16 mouse cellular contexts compared by ENCODE assay signal in the genomic region with DNA sequence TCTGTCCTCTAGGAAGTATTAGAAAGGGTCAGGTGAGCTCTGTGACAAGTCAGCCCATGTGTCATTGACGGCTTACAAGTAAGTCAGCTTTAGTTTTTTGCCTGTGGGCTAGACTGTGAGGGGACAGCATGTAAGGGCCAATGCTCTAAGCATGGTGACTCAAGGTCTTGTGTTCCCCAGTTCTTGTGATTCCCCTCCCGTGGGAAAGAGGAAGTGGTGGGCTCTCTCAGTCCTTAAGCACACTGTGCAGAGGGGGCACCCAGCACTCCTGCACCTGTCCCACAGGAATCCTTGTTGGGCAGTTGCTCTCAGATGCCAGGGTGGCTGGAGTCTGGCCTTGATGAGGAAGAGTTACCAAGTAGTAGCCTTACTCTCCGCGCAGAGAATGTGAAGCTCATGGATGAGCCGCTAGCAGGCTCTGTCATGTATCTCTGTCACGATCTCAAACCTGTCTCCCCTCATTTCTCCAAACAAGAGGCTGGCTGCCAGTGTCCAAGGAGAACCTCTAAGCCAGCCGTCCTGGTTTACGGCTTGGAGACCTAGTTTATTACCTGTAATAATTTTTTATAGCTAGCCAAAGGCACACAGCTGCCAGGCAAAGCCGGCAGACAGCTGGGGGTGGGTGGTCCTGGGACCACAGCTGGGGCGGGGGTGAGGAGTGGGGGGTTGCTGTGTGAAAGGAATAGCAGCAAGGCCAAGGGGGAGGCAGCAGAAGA. TPM values are rescaled to one million over a fixed set of nuclear protein-coding genes. Genes with fewer than 3 reads are reported as not detected.
DNase-seq lines count a peak whose midpoint lies in the region; ATAC-seq and TF ChIP-seq lines count a peak whose summit lies in the region.
"Had no signal": no experiment of that assay in that cellular context is flagged by ENCODE, and none has a peak within 500 bp of the region (broad histone marks: within the 10 kb centered on the region; RNA-seq: fewer than 3 reads in every experiment).

Stra6l (plus strand) TSS at position 556 of the 716 bp plus-strand sequence.

- ATAC-seq in midbrain, embryonic 11.5 days (ENCODE audit: low FRiP score), result no peak
- ATAC-seq in midbrain, postnatal 0 days (ENCODE audit: low FRiP score), result no peak
- ATAC-seq in intestine, postnatal 0 days, result peak; percentile 51
- no peak for ATAC-seq in liver, embryonic 16.5 days (ENCODE audit: low read depth)
- ATAC-seq in activated CD4-positive, CD25-positive, alpha-beta regulatory T cell, adult 4 months, result no peak
- ATAC-seq in forebrain, embryonic 13.5 days, result no peak

- no peak within 1 kb of the TSS for H3K4me3 ChIP-seq in midbrain, embryonic 11.5 days (ENCODE audit: low read depth, low read length)
- no peak within 1 kb of the TSS for H3K4me3 ChIP-seq in midbrain, postnatal 0 days (ENCODE audit: low read depth, low read length)
- H3K4me3 ChIP-seq in intestine, postnatal 0 days (ENCODE audit: low read depth, low read length), result peak within 1 kb of the TSS; percentile 47
- H3K4me3 ChIP-seq in liver, embryonic 16.5 days (ENCODE audit: low read depth, low read length), result peak within 1 kb of the TSS; percentile 46
- H3K4me3 ChIP-seq in forebrain, embryonic 13.5 days, result no peak within 1 kb of the TSS
- H3K4me3 ChIP-seq: heart, embryonic 13.5 days; hindbrain, embryonic 12.5 days; myocyte had no signal

- no peak within 1 kb of the TSS for H3K27ac ChIP-seq in midbrain, embryonic 11.5 days (ENCODE audit: low read depth, low read length)
- H3K27ac ChIP-seq in midbrain, postnatal 0 days (ENCODE audit: low read depth, low read length), result no peak within 1 kb of the TSS
- H3K27ac ChIP-seq in intestine, postnatal 0 days (ENCODE audit: low read depth, low read length), result peak within 1 kb of the TSS; percentile 90
- H3K27ac ChIP-seq in liver, embryonic 16.5 days (ENCODE audit: low read length), result peak within 1 kb of the TSS; percentile 74
- no peak within 1 kb of the TSS for H3K27ac ChIP-seq in forebrain, embryonic 13.5 days
- H3K27ac ChIP-seq: heart, embryonic 13.5 days; hindbrain, embryonic 12.5 days had no signal

- H3K9ac ChIP-seq in midbrain, embryonic 11.5 days (ENCODE audit: low read length), result no peak within 1 kb of the TSS
- no peak within 1 kb of the TSS for H3K9ac ChIP-seq in midbrain, postnatal 0 days (replicated peaks; ENCODE audit: low read length, poor library complexity, severe bottlenecking)
- H3K9ac ChIP-seq in intestine, postnatal 0 days (ENCODE audit: low read depth, low read length), result peak within 1 kb of the TSS; percentile 23
- peak within 1 kb of the TSS; percentile 1; the same call in 1 of the 2 replicates for H3K9ac ChIP-seq in liver, embryonic 16.5 days (ENCODE audit: low read depth, low read length)
- no peak within 1 kb of the TSS for H3K9ac ChIP-seq in forebrain, embryonic 13.5 days
- H3K9ac ChIP-seq: heart, embryonic 13.5 days; hindbrain, embryonic 12.5 days had no signal

- peaks cover 5% of the 10 kb centered on the region; the same call in 1 of the 2 replicates for H3K4me1 ChIP-seq in midbrain, embryonic 11.5 days (ENCODE audit: control insufficient read depth, insufficient read depth, low read length)
- no peaks in the 10 kb centered on the region for H3K4me1 ChIP-seq in midbrain, postnatal 0 days (ENCODE audit: insufficient read depth, low read length)
- no peaks in the 10 kb centered on the region; the same call in none of the 2 replicates for H3K4me1 ChIP-seq in intestine, postnatal 0 days (replicated peaks; ENCODE audit: control insufficient read depth, insufficient read depth, low read length)
- no peaks in the 10 kb centered on the region; the same call in none of the 2 replicates for H3K4me1 ChIP-seq in liver, embryonic 16.5 days (ENCODE audit: control insufficient read depth, low read depth, low read length)
- H3K4me1 ChIP-seq in forebrain, embryonic 13.5 days, result peaks cover 15% of the 10 kb centered on the region; the same call in 1 of the 2 replicates

- WGBS in midbrain, embryonic 11.5 days, result 78% methylated on average over 10 of the region's 10 CpGs
- WGBS in midbrain, postnatal 0 days, result 81% methylated on average over 10 of the region's 10 CpGs
- 18% methylated on average over 10 of the region's 10 CpGs for WGBS in intestine, postnatal 0 days
- 20% methylated on average over 10 of the region's 10 CpGs for WGBS in liver, embryonic 16.5 days (ENCODE audit: insufficient replicate concordance)
- WGBS in forebrain, embryonic 13.5 days, result 82% methylated on average over 10 of the region's 10 CpGs

- no peaks in the 10 kb centered on the region for H3K36me3 ChIP-seq in midbrain, embryonic 11.5 days (ENCODE audit: control insufficient read depth, insufficient read depth, low read length)
- no peaks in the 10 kb centered on the region for H3K36me3 ChIP-seq in midbrain, postnatal 0 days (ENCODE audit: insufficient read depth, low read length)
- H3K36me3 ChIP-seq in intestine, postnatal 0 days (ENCODE audit: control insufficient read depth, insufficient read depth), result no peaks in the 10 kb centered on the region
- H3K36me3 ChIP-seq in liver, embryonic 16.5 days (ENCODE audit: control insufficient read depth, insufficient read depth), result no peaks in the 10 kb centered on the region
- no peaks in the 10 kb centered on the region for H3K36me3 ChIP-seq in forebrain, embryonic 13.5 days (ENCODE audit: poor library complexity, severe bottlenecking)
- H3K36me3 ChIP-seq: heart, embryonic 13.5 days; hindbrain, embryonic 12.5 days had no signal

- H3K4me2 ChIP-seq in midbrain, embryonic 11.5 days, result no peak within 1 kb of the TSS
- H3K4me2 ChIP-seq in midbrain, postnatal 0 days (ENCODE audit: low read depth, low read length, poor library complexity, severe bottlenecking), result no peak within 1 kb of the TSS
- H3K4me2 ChIP-seq in intestine, postnatal 0 days (replicated peaks; ENCODE audit: low read depth), result peak within 1 kb of the TSS; percentile 60
- peak within 1 kb of the TSS; percentile 24 for H3K4me2 ChIP-seq in liver, embryonic 16.5 days (ENCODE audit: low read depth, low read length)
- no peak within 1 kb of the TSS for H3K4me2 ChIP-seq in forebrain, embryonic 13.5 days
- H3K4me2 ChIP-seq: heart, embryonic 13.5 days; hindbrain, embryonic 12.5 days had no signal

- H3K9me3 ChIP-seq in midbrain, embryonic 11.5 days (ENCODE audit: control insufficient read depth, low read length), result no peaks in the 10 kb centered on the region
- H3K9me3 ChIP-seq in midbrain, postnatal 0 days (ENCODE audit: low read length), result no peaks in the 10 kb centered on the region
- H3K9me3 ChIP-seq in intestine, postnatal 0 days (ENCODE audit: control insufficient read depth), result no peaks in the 10 kb centered on the region
- no peaks in the 10 kb centered on the region for H3K9me3 ChIP-seq in liver, embryonic 16.5 days (replicated peaks; ENCODE audit: control insufficient read depth, low read length)
- H3K9me3 ChIP-seq in forebrain, embryonic 13.5 days (replicated peaks), result no peaks in the 10 kb centered on the region
- H3K9me3 ChIP-seq: heart, embryonic 13.5 days; hindbrain, embryonic 12.5 days had no signal

- no peak for TF ChIP-seq CTCF in midbrain, postnatal 0 days (IDR thresholded peaks at IDR 0.05)
- no peak for TF ChIP-seq CTCF in intestine, postnatal 0 days (IDR thresholded peaks at IDR 0.05; ENCODE audit: low read depth)

- peaks cover 3% of the 10 kb centered on the region; the same call in 1 of the 2 replicates for H3K27me3 ChIP-seq in midbrain, embryonic 11.5 days (ENCODE audit: control insufficient read depth, insufficient read depth, low read length)
- H3K27me3 ChIP-seq in midbrain, postnatal 0 days (ENCODE audit: insufficient read depth, low read length), result no peaks in the 10 kb centered on the region
- no peaks in the 10 kb centered on the region for H3K27me3 ChIP-seq in intestine, postnatal 0 days (replicated peaks; ENCODE audit: control insufficient read depth, insufficient read depth, low read length)
- H3K27me3 ChIP-seq in liver, embryonic 16.5 days (ENCODE audit: control insufficient read depth, insufficient read depth, low read depth, low read length), result no peaks in the 10 kb centered on the region
- peaks cover 2% of the 10 kb centered on the region; the same call in 1 of the 2 replicates for H3K27me3 ChIP-seq in forebrain, embryonic 13.5 days

- peak; percentile 51 for DNase-seq in midbrain, embryonic 11.5 days (ENCODE audit: low spot score, missing footprints)
- DNase-seq in midbrain, postnatal 0 days (ENCODE audit: low spot score), result no peak
- no peak for DNase-seq in cerebellum, adult 18-20 months
- DNase-seq: adrenal gland, postnatal 14 days; cerebellum, adult 11 months; right cerebral cortex, adult 18-20 months; thymus, postnatal 25 days had no signal

RNA-seq across cellular contexts. Expression of gene Stra6l, which starts in this region (rescaled TPM):
- polyA plus RNA-seq in midbrain, embryonic 11.5 days (2014; fragmentation: Nextera tagmentation; extraction: Ambion mirVana), result 0.11 and 0.59 TPM in 2 replicates
- 0.71 and 1.4 TPM in 2 replicates for total RNA-seq in midbrain, postnatal 0 days (2014; rRNA removed)
- 0.46 and 0.56 TPM in 2 replicates for polyA plus RNA-seq in midbrain, postnatal 0 days (2015; fragmentation: Nextera tagmentation; extraction: Ambion mirVana)
- 47.9 and 59.0 TPM in 2 replicates for polyA plus RNA-seq in intestine, postnatal 0 days (2015; fragmentation: Nextera tagmentation; extraction: Ambion mirVana)
- polyA plus RNA-seq in liver, embryonic 16.5 days (2015; fragmentation: Nextera tagmentation; extraction: Ambion mirVana), result 8.2 and 9.4 TPM in 2 replicates
- under 1 TPM in 1 of 2 experiments, not detected in 1; 0.15 TPM for polyA plus RNA-seq in activated CD4-positive, CD25-positive, alpha-beta regulatory T cell, adult 4 months (2017; shearing (Covaris generic))
- polyA plus RNA-seq in forebrain, embryonic 13.5 days (2015; fragmentation: Nextera tagmentation; extraction: Ambion mirVana), result 1.1 and 1.5 TPM in 2 replicates
- total RNA-seq: CH12.LX; gastrocnemius, adult 8-10 months had no signal
- polyA plus RNA-seq: myocyte had no signal

Comparison
In these comparisons a context has a peak if more than half of its experiments do, and no peak if none do; other contexts are left out.
1. Peak in DNase-seq in midbrain, embryonic 11.5 days; RNA of the gene not detected or under 1 TPM.
2. H3K27ac ChIP-seq: peak in intestine, postnatal 0 days (single experiment) and liver, embryonic 16.5 days (single experiment); none in midbrain, embryonic 11.5 days (single experiment), midbrain, postnatal 0 days (single experiment) and forebrain, embryonic 13.5 days (single experiment).
3. H3K4me2 ChIP-seq: peak in intestine, postnatal 0 days (single experiment) and liver, embryonic 16.5 days (single experiment); none in midbrain, embryonic 11.5 days (single experiment), midbrain, postnatal 0 days (single experiment) and forebrain, embryonic 13.5 days (single experiment).
4. H3K4me3 ChIP-seq: peak in intestine, postnatal 0 days (single experiment) and liver, embryonic 16.5 days (single experiment); none in midbrain, embryonic 11.5 days (single experiment), midbrain, postnatal 0 days (single experiment) and forebrain, embryonic 13.5 days (single experiment).
5. H3K9ac ChIP-seq: peak in intestine, postnatal 0 days (single experiment) and liver, embryonic 16.5 days (single experiment); none in midbrain, embryonic 11.5 days (single experiment), midbrain, postnatal 0 days (single experiment) and forebrain, embryonic 13.5 days (single experiment).